In the genomic region with DNA sequence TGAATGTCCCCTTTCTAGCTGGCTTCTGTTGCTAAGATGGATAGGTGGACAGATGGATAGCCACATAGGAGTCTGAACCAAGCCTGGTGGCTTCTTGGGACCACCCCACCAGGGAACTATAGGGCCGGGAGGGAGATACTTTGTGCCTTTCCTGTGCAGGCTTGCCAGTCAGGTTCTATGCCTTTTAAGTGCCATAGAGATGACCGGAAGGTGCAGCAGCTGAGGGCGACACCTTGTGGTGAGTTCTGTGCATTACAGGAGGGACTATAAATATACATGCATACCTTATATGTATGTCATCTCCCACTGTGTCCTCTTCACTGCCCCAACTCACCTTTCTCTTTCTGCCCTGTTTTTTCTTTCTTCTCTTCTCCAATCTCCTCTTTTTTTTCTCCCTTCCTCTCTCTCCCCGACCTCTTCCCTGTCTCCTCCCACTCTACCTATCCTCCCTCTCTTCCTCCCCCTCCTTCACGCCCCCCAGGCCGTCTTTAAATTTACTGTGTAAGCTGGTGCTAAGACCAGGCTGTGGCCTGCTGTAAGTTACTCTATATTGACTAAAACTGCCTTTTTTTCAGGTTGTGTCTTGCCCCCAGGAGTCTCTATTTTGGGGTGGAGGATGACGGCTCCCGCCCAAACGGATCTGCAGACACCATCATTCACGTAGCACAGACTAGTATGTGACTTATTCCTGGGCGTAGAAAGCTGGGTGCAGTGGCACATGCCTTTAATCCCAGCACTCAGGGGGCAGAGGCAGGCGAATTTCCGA, we compare ENCODE assay signal across 8 mouse cellular contexts. TPM values are rescaled to one million over a fixed set of nuclear protein-coding genes. Genes with fewer than 3 reads are reported as not detected.
DNase-seq lines count a peak whose midpoint lies in the region; ATAC-seq and TF ChIP-seq lines count a peak whose summit lies in the region.

No protein-coding gene starts in this region.

- H3K27me3 ChIP-seq in forebrain, postnatal 0 days (ENCODE audit: insufficient read depth, low read length): no peaks in the 10 kb centered on the region
- H3K27me3 ChIP-seq in liver, adult 2 months (ENCODE audit: control insufficient read depth, insufficient read depth, low read length): no peaks in the 10 kb centered on the region

- H3K27ac ChIP-seq in forebrain, postnatal 0 days (ENCODE audit: low read depth, low read length): no peak overlapping the region
- no peak overlapping the region for H3K27ac ChIP-seq in liver, adult 2 months (replicated peaks; ENCODE audit: insufficient read depth, low read depth, low read length)

- H3K4me3 ChIP-seq in forebrain, postnatal 0 days (ENCODE audit: low read depth, low read length): no peak overlapping the region
- H3K4me3 ChIP-seq in liver, adult 2 months (ENCODE audit: insufficient read depth, low read depth, low read length): no peak overlapping the region

- DNase-seq in urinary bladder, postnatal 25 days (ENCODE audit: low spot score): peak; percentile 72
- no peak for DNase-seq in urinary bladder, postnatal 10 days (ENCODE audit: low spot score)
- peak; percentile 36 for DNase-seq in cerebellum, adult 11-12 months
- peak; percentile 90 for DNase-seq in forebrain, postnatal 0 days
- DNase-seq in hindlimb bud, embryonic 11.5 days (ENCODE audit: extremely low spot score, low read depth, low spot score): peak; percentile 86
- peak; percentile 48 for DNase-seq in liver, adult 2 months (ENCODE audit: extremely low read depth, low read depth, low spot score)
- DNase-seq in naive thymus-derived CD4-positive, alpha-beta T cell, adult 2 months (ENCODE audit: low read depth): peak; percentile 92
- DNase-seq in telencephalon, adult 2 months (ENCODE audit: low read depth, low spot score): peak; percentile 57

- TF ChIP-seq POLR2A in liver, adult 2 months (IDR thresholded peaks at IDR 0.05; ENCODE audit: extremely low read depth, insufficient read depth, low read length): no peak

- TF ChIP-seq CTCF in forebrain, postnatal 0 days (IDR thresholded peaks at IDR 0.05; ENCODE audit: low read depth): peak; percentile 97
- TF ChIP-seq CTCF in liver, adult 2 months (IDR thresholded peaks at IDR 0.05; ENCODE audit: low read depth, low read length): peak; percentile 88

- peaks cover 22% of the 10 kb centered on the region for H3K36me3 ChIP-seq in forebrain, postnatal 0 days (ENCODE audit: insufficient read depth)
- H3K36me3 ChIP-seq in liver, adult 2 months (ENCODE audit: control insufficient read depth, insufficient read depth, low read length): no peaks in the 10 kb centered on the region

- no peak overlapping the region for H3K4me2 ChIP-seq in forebrain, postnatal 0 days (ENCODE audit: low read depth)

- H3K4me1 ChIP-seq in forebrain, postnatal 0 days (ENCODE audit: insufficient read depth): no peaks in the 10 kb centered on the region
- H3K4me1 ChIP-seq in liver, adult 2 months (ENCODE audit: control insufficient read depth, insufficient read depth, low read length): no peaks in the 10 kb centered on the region

- H3K9ac ChIP-seq in forebrain, postnatal 0 days: no peak overlapping the region
- H3K9ac ChIP-seq in liver, adult 2 months (ENCODE audit: low read depth, low read length): no peak overlapping the region

- H3K9me3 ChIP-seq in forebrain, postnatal 0 days (ENCODE audit: low read length): no peaks in the 10 kb centered on the region

- peak; percentile 69 for ATAC-seq in forebrain, postnatal 0 days

- WGBS in forebrain, postnatal 0 days: 63% methylated on average over 13 of the region's 13 CpGs
- 55% methylated on average over 13 of the region's 13 CpGs for WGBS in liver, adult 2 months

- no peaks in the 10 kb centered on the region for H3K79me2 ChIP-seq in liver, adult 2 months (ENCODE audit: control insufficient read depth, insufficient read depth, low read length)

RNA-seq across cellular contexts. Expression of a gene that starts 29.6 kb away (rescaled TPM):
- total RNA-seq in forebrain, postnatal 0 days (2014; rRNA removed): 33.9 and 47.1 TPM in 2 replicates
- 41.2 and 53.6 TPM in 2 replicates for polyA plus RNA-seq in forebrain, postnatal 0 days (2015; fragmentation: Nextera tagmentation; extraction: Ambion mirVana)
- 6.5 and 14.8 TPM in 2 replicates for total RNA-seq in liver, adult 2 months (2014; rRNA removed)
- 14.9 and 15.3 TPM in 2 replicates for polyA plus RNA-seq in liver, adult 2 months (2012; rRNA removed)
